Mouse (Mus musculus) lung, adult 2 months (tissue): ENCODE results near the gene Hivep2.

Experiments
- CTCF ChIP-seq: fragments of 200-500 bp; IDR thresholded peaks from 2 replicates; pipeline ENCODE4 v1.5.1; 2011; ENCODE audit warnings: mild to moderate bottlenecking, low read length, control low read depth; ENCODE audit not compliant: insufficient read depth
- POLR2A ChIP-seq: fragments of 200-500 bp; IDR thresholded peaks from 2 replicates; pipeline ENCODE4 v1.6.1; 2011; ENCODE audit warnings: low read depth, mild to moderate bottlenecking, control low read depth, low read length, borderline replicate concordance; ENCODE audit errors: extremely low read depth

DNA sequence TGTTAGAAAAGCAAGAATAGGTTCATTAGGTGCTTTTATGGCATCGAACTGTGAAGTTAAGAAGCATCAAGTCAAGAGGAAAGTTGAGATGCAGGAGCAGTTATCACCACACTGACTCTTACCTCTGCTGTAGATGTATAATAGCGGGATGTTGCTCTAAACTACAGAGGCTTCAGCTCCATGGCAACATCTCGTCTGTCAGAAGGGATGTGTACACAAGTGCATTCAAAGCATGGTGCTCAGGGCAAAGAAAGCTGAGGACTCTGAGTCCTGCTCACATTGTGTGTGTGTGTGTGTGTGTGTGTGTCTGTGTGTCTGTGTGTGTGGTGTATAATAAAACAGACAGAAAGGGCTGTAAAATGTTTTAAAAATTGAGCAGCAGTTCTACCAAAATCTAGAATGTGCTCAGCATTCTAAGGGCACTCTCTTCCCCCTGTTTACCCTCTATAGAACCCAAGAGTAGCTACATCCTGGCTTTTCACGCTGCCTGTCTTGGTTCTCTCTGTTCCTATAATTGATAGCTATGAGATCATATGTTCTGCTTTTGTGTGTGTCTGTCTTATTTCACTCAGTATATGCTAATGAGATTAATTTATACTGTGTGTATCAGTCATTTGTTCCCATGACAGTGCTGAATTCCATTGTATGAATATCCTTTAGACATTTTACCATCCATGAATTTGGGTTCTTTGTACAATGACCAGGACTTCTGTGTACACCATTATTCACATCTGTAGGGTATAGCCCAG, 39.1 kb downstream of the Hivep2 start:
- TF ChIP-seq CTCF (no peak), POLR2A (no peak)
